Mouse (Mus musculus) heart, embryonic 14.5 days (tissue): ENCODE results near the gene Gimap1. TPM values are rescaled to one million over a fixed set of nuclear protein-coding genes. Genes with fewer than 3 reads are reported as not detected.

Experiments used
- ATAC-seq: fragments of 200-750 bp; cut with Nextera tagmentation; 2 replicates; pipeline ENCODE4 v1.8.0; 2017; ENCODE audit warnings: low read depth, moderate TSS enrichment; ENCODE audit not compliant: insufficient number of reproducible peaks, insufficient read depth, low FRiP score
- H3K27ac ChIP-seq, 2 experiments: fragments of 200-500 bp in 1 of 2; fragments of 300-500 bp in 1 of 2; sonication (generic) in 1 of 2; replicated peaks in 1 of 2; 2 replicates each; pipeline ENCODE4 v1.5.1; 2012 to 2014; ENCODE audit warnings: low read depth in 2 of 2, low read length in 2 of 2, control low read depth in 1 of 2, mild to moderate bottlenecking in 1 of 2, mixed read lengths in 1 of 2; ENCODE audit not compliant: control insufficient read depth in 1 of 2, insufficient read depth in 1 of 2
- H3K27me3 ChIP-seq: fragments of 300-500 bp; sonication (generic); 2 replicates; pipeline ENCODE4 v1.6.1; 2014; ENCODE audit warnings: mild to moderate bottlenecking, low read length, control low read depth; ENCODE audit not compliant: control insufficient read depth, insufficient read depth
- H3K36me3 ChIP-seq: fragments of 300-500 bp; sonication (generic); 2 replicates; pipeline ENCODE4 v1.6.1; 2014; ENCODE audit warnings: mild to moderate bottlenecking, control low read depth, low read length, mixed read lengths; ENCODE audit not compliant: control insufficient read depth, insufficient read depth
- H3K4me1 ChIP-seq, 2 experiments: fragments of 200-500 bp in 1 of 2; fragments of 300-500 bp in 1 of 2; sonication (generic) in 1 of 2; 2 replicates each; pipeline ENCODE4 v1.6.1; 2012 to 2014; ENCODE audit warnings: low read length in 2 of 2, control low read depth in 1 of 2, mixed read lengths in 1 of 2; ENCODE audit not compliant: control insufficient read depth in 2 of 2, insufficient read depth in 2 of 2
- H3K4me2 ChIP-seq: fragments of 300-500 bp; sonication (generic); 2 replicates; pipeline ENCODE4 v1.6.1; 2014; ENCODE audit warnings: mild to moderate bottlenecking, low read length
- H3K4me3 ChIP-seq, 2 experiments: fragments of 200-500 bp in 1 of 2; fragments of 300-500 bp in 1 of 2; sonication (generic) in 1 of 2; 2 replicates each; pipeline ENCODE4 v1.5.1; 2012 to 2014; ENCODE audit warnings: low read length in 2 of 2, mild to moderate bottlenecking in 2 of 2, control low read depth in 1 of 2, low read depth in 1 of 2, moderate library complexity in 1 of 2; ENCODE audit not compliant: control insufficient read depth in 1 of 2, insufficient read depth in 1 of 2
- H3K9ac ChIP-seq: fragments of 300-500 bp; sonication (generic); 2 replicates; pipeline ENCODE4 v1.6.1; 2014; ENCODE audit warnings: mild to moderate bottlenecking, low read length
- H3K9me3 ChIP-seq: fragments of 300-500 bp; sonication (generic); 2 replicates; pipeline ENCODE4 v1.6.1; 2016; ENCODE audit warnings: low read length, control low read depth; ENCODE audit not compliant: control insufficient read depth
- WGBS: fragments of 180-500 bp; shearing (Covaris S2); extraction: QIAGEN DNeasy Blood & Tissue Kit; methylation state at CpG from one replicate; pipeline ENCODE4 v1.1.7; 2014; 5-methylcytosine and 5-hydroxymethylcytosine counted together
- polyA plus RNA-seq: library from polyadenylated mRNA; unstranded; fragments of >200 nt; fragmentation: Nextera tagmentation; extraction: Ambion mirVana; gene quantifications from 2 replicates; pipeline ENCODE4 v1.2.1, GENCODE M21; 2014

The Gimap1 gene
- polyA plus RNA-seq, 1 experiment from 2014 or later: 27.5 TPM

DNA sequence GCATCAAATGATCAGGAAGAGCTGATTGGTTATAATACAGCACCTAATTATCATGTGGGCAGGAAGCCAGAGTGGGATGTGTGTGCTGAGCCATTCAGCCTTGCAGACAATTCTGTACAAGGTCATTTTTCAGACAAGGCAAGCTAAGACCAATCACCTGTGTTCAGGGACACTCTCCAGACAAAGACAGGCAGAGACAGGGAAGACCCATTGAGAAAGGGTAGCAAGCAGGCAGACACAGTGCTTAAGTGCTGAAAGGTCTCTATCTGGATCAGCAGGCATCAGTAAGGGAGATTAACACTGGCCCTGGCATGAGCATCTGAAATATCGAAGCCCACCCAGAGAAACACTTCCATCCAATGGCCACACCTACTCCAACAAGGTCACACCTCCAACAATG, 45.6 kb downstream of the Gimap1 start:
- Histone ChIP-seq H3K4me3 (no peak overlapping the region), H3K36me3 (no peaks in the 10 kb centered on the region), H3K9ac (no peak overlapping the region), H3K4me2 (no peak overlapping the region), H3K9me3 (no peaks in the 10 kb centered on the region), H3K27me3 (no peaks in the 10 kb centered on the region), H3K27ac (no peak overlapping the region), H3K4me1 (no peaks in the 10 kb centered on the region)
- no peak for ATAC-seq
- WGBS: 74% methylated on average over 1 of the region's 1 CpGs

- no peaks in the 10 kb centered on the region for H3K4me1 ChIP-seq
- H3K27ac ChIP-seq: no peak overlapping the region
- no peaks in the 10 kb centered on the region for H3K9me3 ChIP-seq
- no peaks in the 10 kb centered on the region for H3K36me3 ChIP-seq
- no peak overlapping the region for H3K4me2 ChIP-seq
- WGBS: 59% methylated on average over 1 of the region's 1 CpGs
- no peaks in the 10 kb centered on the region for H3K27me3 ChIP-seq
- H3K9ac ChIP-seq: no peak overlapping the region
- H3K4me3 ChIP-seq: no peak overlapping the region
- ATAC-seq: no peak
Observed at GRCm38 (mm10) chr6:48785189-48785588, 46.3 kb downstream of the Gimap1 start.

DNA sequence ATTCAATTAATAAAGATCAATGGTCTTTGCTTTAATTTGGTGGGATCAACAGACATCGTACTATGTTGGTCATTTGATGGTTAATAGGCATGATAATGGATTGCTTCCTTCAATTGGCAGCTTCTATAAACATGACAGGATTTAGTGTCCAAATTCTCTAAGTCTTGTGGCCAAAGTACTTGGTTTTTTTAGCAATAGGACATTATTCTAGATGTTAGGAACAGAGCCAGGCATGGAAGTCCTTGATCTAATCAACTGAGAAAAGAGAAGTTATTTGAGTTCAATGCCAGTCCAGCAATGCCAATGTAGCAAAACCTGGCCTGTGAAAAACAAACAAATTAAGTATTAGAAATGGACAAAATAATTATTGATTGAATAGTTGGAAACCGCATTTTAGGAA, 46.7 kb downstream of the Gimap1 start:
- 84% methylated on average over 2 of the region's 2 CpGs for WGBS
- ATAC-seq: no peak
- H3K27me3 ChIP-seq: no peaks in the 10 kb centered on the region
- no peak overlapping the region for H3K4me3 ChIP-seq
- H3K36me3 ChIP-seq: no peaks in the 10 kb centered on the region
- H3K9me3 ChIP-seq: no peaks in the 10 kb centered on the region
- no peak overlapping the region for H3K9ac ChIP-seq
- no peak overlapping the region for H3K27ac ChIP-seq
- H3K4me2 ChIP-seq: no peak overlapping the region
- no peaks in the 10 kb centered on the region for H3K4me1 ChIP-seq

DNA sequence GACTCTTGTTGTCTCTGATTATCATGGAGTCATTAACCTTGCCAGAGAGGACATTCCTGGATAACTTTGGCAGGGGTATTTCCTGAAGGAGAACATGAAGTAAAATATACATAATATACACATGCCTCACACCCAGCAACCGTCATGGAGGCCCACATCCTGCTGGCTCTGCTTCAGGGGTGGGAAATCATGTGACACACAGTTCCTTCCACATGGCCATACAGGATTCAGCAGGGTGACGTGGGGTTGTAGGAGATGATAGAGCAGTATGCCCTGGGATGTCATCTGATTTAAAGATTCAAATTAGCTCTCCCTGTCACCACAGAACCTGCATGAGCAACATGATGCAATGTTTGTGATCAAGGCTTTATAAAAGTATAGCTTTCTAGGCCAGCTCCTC, 49.0 kb downstream of the Gimap1 start:
- 66% methylated on average over 2 of the region's 2 CpGs for WGBS
- no peak overlapping the region for H3K9ac ChIP-seq

More for the DNA sequence above, 49.0 kb downstream of the Gimap1 start:
- Histone ChIP-seq H3K4me2 (no peak overlapping the region), H3K4me3 (no peak overlapping the region), H3K27me3 (no peaks in the 10 kb centered on the region), H3K9me3 (no peaks in the 10 kb centered on the region), H3K36me3 (no peaks in the 10 kb centered on the region), H3K27ac (no peak overlapping the region), H3K4me1 (no peaks in the 10 kb centered on the region)
- no peak for ATAC-seq

Other genes starting within 250 kb of the Gimap1 start
- gene Atp6v0e2, start 201.4 kb upstream of the Gimap1 start, polyA plus RNA-seq: 21.8 and 22.8 TPM in 2 replicates
- 3.5 and 4.9 TPM in 2 replicates for gene Lrrc61, start 184.3 kb upstream of the Gimap1 start, polyA plus RNA-seq
- gene Rarres2, start 166.3 kb upstream of the Gimap1 start, polyA plus RNA-seq: 39.4 and 45.3 TPM in 2 replicates
- 1.3 TPM in 1 of 2 replicates, not detected in the other for gene Gm45021, start 149.4 kb upstream of the Gimap1 start, polyA plus RNA-seq
- 23.4 and 25.4 TPM in 2 replicates for gene Repin1, start 145.2 kb upstream of the Gimap1 start, polyA plus RNA-seq
- gene Gm44965, start 145.1 kb upstream of the Gimap1 start, polyA plus RNA-seq: 0.84 TPM in 1 of 2 replicates, not detected in the other
- 5.4 and 6.3 TPM in 2 replicates for gene Zfp775, start 137.0 kb upstream of the Gimap1 start, polyA plus RNA-seq
- gene AI854703, start 112.3 kb upstream of the Gimap1 start, polyA plus RNA-seq: 0.82 and 1.1 TPM in 2 replicates
- gene Gimap8, start 91.8 kb upstream of the Gimap1 start, polyA plus RNA-seq: 0.85 and 1.2 TPM in 2 replicates
- 5.8 and 6.3 TPM in 2 replicates for gene Gimap9, start 62.9 kb upstream of the Gimap1 start, polyA plus RNA-seq
- gene Gimap4, start 54.5 kb upstream of the Gimap1 start, polyA plus RNA-seq: 20.7 and 25.2 TPM in 2 replicates
- 37.6 and 40.2 TPM in 2 replicates for gene Gimap6, start 30.8 kb upstream of the Gimap1 start, polyA plus RNA-seq
- gene Gm28053, start 20.4 kb upstream of the Gimap1 start, polyA plus RNA-seq: 3.3 and 5.1 TPM in 2 replicates
- not detected in 2 replicates for gene Gimap7, start 20.4 kb upstream of the Gimap1 start, polyA plus RNA-seq
- gene Gimap5, start 7.1 kb downstream of the Gimap1 start, polyA plus RNA-seq: 6.8 and 8.7 TPM in 2 replicates
- gene Gimap3, start 31.8 kb downstream of the Gimap1 start, polyA plus RNA-seq: not detected in 2 replicates
- gene Tmem176a, start 101.9 kb downstream of the Gimap1 start, polyA plus RNA-seq: 101 and 119 TPM in 2 replicates
- gene Tmem176b, start 102.4 kb downstream of the Gimap1 start, polyA plus RNA-seq: 274 and 295 TPM in 2 replicates
- not detected in 2 replicates for gene Aoc1, start 133.8 kb downstream of the Gimap1 start, polyA plus RNA-seq
- 0.11 TPM in 1 of 2 replicates, not detected in the other for gene 1600015I10Rik, start 190.8 kb downstream of the Gimap1 start, polyA plus RNA-seq
- gene Doxl2, start 235.9 kb downstream of the Gimap1 start, polyA plus RNA-seq: not detected in 2 replicates
- not detected in 2 replicates for gene Svs1, start 247.8 kb downstream of the Gimap1 start, polyA plus RNA-seq